Mouse (Mus musculus) heart, adult 2 months (tissue): ENCODE data around the gene Fndc1.

Experiments
- CTCF ChIP-seq: fragments of 200-600 bp; IDR thresholded peaks from 2 replicates; pipeline ENCODE4 v1.8.1; 2022; ENCODE audit warnings: antibody characterized with exemption, mild to moderate bottlenecking, moderate library complexity
- EP300 ChIP-seq: fragments of 200-500 bp; IDR thresholded peaks from 2 replicates; pipeline ENCODE4 v1.6.1; 2011; ENCODE audit warnings: low read depth, low read length, control low read depth; ENCODE audit not compliant: insufficient read depth
- POLR2A ChIP-seq: fragments of 200-500 bp; IDR thresholded peaks from 2 replicates; pipeline ENCODE4 v1.6.1; 2011; ENCODE audit warnings: mild to moderate bottlenecking, low read depth, low read length, control low read depth; ENCODE audit not compliant: insufficient read depth

DNA sequence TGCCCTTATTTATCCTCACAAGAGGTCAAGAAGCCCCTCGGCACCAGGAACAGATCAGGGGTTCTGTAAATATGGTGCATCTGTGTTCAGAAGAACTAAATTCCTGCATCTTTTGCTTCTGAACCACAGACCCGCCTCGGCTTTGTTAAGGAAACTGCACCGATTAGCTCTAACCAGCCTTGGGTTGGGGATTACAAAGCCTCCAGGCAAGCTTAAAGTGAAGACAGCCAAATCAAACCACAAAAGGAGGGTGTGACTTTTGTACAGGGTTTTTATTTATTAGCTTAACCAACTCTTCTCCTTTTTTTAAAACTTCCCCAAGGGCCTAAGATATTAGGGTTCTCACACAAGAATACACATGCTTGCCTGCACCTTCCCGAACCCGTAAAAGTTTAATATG, 23.1 kb upstream of the Fndc1 start:
- TF ChIP-seq POLR2A (no peak), CTCF (no peak), EP300 (no peak)
